In the genomic region with DNA sequence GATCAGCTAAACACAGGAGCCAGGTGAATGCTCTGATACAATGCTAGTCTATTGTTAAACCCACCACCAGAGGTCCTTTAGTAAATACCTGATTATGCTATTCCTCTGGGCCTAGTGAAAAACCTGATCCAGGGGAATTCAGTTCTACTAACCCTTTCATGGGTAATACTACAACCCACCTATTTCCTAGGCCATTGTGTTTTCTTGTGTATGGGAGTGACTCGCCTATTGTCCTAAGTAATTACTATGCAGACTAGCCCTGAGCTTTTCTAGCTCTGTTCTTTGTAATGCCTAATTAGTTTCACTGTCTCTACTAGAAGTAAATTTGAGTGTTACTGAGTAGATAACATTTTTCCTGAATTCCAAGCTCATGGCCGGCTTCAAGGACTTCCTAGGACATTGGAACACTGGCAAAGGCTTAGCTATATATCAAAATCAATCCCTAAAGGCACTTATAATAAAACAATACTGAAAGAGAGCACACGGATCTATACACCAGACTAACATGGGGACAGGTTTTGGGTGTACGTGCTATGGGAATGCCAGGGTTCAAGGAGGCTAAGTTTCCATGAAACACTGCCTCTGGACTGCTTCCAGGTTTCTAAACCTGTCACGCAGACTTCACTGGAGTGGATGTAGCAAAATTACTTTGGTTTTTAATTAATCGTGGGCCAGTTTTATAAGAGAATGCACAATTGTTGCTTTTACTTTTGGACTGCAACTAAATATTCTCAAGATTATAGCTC, we compare ENCODE assay signal across 5 mouse cellular contexts. TPM values are rescaled to one million over a fixed set of nuclear protein-coding genes. Genes with fewer than 3 reads are reported as not detected.
DNase-seq lines count a peak whose midpoint lies in the region; TF ChIP-seq lines count a peak whose summit lies in the region.
"Not testable (repeated sequence)": the region's sequence is repeated elsewhere in the genome, so short reads cannot be mapped to it uniquely, and the experiment has no call there.

No protein-coding gene starts in this region.

- not testable (repeated sequence) for H3K36me3 ChIP-seq in ES-Bruce4 (ENCODE audit: control insufficient read depth, insufficient read depth, low read length, poor library complexity, severe bottlenecking); ES-E14 (ENCODE audit: control insufficient read depth, insufficient read depth, low read length, poor library complexity, severe bottlenecking)

- not testable (repeated sequence) for TF ChIP-seq EP300 in ES-Bruce4 (IDR thresholded peaks at IDR 0.05; ENCODE audit: insufficient read depth, low read depth, low read length)

- peak overlapping the region; percentile 95 for H3K27ac ChIP-seq in ES-Bruce4 (ENCODE audit: insufficient read depth, low read length)
- H3K27ac ChIP-seq in ES-E14 (ENCODE audit: insufficient read depth, low read depth, low read length, poor library complexity, severe bottlenecking) = peak overlapping the region; percentile 93; the same call in 1 of the 2 replicates
- H3K27ac ChIP-seq in layer of hippocampus, adult 2 months = not testable (repeated sequence)

- in situ Hi-C loops in ES-E14 (cut with MboI; ENCODE audit: low sequenced_read_pairs in 2 of 2, unreplicated experiment in 2 of 2) = not testable (repeated sequence)

- not testable (repeated sequence) for H3K4me3 ChIP-seq in ES-Bruce4 (ENCODE audit: low read depth, low read length); layer of hippocampus, adult 2 months
- peak overlapping the region; percentile 8 to 12; a peak in 1 of 4 replicates for H3K4me3 ChIP-seq in ES-E14 (ENCODE audit: insufficient read depth in 1 of 2, low read depth in 1 of 2, low read length in 2 of 2, poor library complexity in 1 of 2, severe bottlenecking in 1 of 2)

- not testable (repeated sequence) for TF ChIP-seq POLR2A in ES-Bruce4 (IDR thresholded peaks at IDR 0.05; ENCODE audit: insufficient read depth, low read length)

- not testable (repeated sequence) for H3K27me3 ChIP-seq in ES-Bruce4 (ENCODE audit: control insufficient read depth, insufficient read depth, low read length, poor library complexity, severe bottlenecking)

- not testable (repeated sequence) for TF ChIP-seq CTCF in ES-Bruce4 (IDR thresholded peaks at IDR 0.05; ENCODE audit: low read depth, low read length)
- TF ChIP-seq CTCF in layer of hippocampus, adult 2 months (conservative IDR thresholded peaks at IDR 0.05) = 0 out of 2 replicates have a peak, but pooled peaks have one; percentile 11

- not testable (repeated sequence) for H3K4me1 ChIP-seq in ES-Bruce4 (ENCODE audit: control insufficient read depth, insufficient read depth, low read length); ES-E14 (ENCODE audit: control insufficient read depth in 2 of 2, insufficient read depth in 2 of 2, low read length in 2 of 2, poor library complexity in 1 of 2)

- not testable (repeated sequence) for H3K9ac ChIP-seq in ES-Bruce4 (ENCODE audit: low read depth, poor library complexity, severe bottlenecking)
- peak overlapping the region; percentile 38; the same call in 1 of the 2 replicates for H3K9ac ChIP-seq in ES-E14 (ENCODE audit: insufficient read depth, low read depth, low read length, poor library complexity, severe bottlenecking)

- DNase-seq in ES-E14 (ENCODE audit: low read depth, low spot score) (peak; percentile 48), WW6 (ENCODE audit: low read depth, low spot score) (peak; percentile 43)
- DNase-seq in adrenal gland, adult 2 months = peak; percentile 10
- not testable (repeated sequence) for DNase-seq in layer of hippocampus, adult 2 months (ENCODE audit: low spot score in 2 of 2)

- H3K9me3 ChIP-seq in ES-Bruce4 (replicated peaks; ENCODE audit: control insufficient read depth, insufficient read depth, low read length, poor library complexity, severe bottlenecking); ES-E14 (ENCODE audit: control insufficient read depth, insufficient read depth, low read depth, low read length): not testable (repeated sequence)

RNA-seq across cellular contexts. Expression of a gene that starts 36.3 kb away (rescaled TPM):
- polyA plus RNA-seq in ES-Bruce4 (2011; ENCODE audit: insufficient read depth, insufficient read length, low read depth, missing spikeins) = 43.3 and 47.8 TPM in 2 replicates
- 21.2 and 25.4 TPM in 2 replicates for total RNA-seq in ES-E14 (2012; rRNA removed)
- total RNA-seq in adrenal gland, adult 2 months (2021) = 10 to 100 TPM; 25.5 to 26.2 TPM
- 0.13 and 0.20 TPM in 2 replicates for polyA plus RNA-seq in adrenal gland, adult 2 months (2012; rRNA removed)
- 10 to 100 TPM; 21.8 to 24.4 TPM for total RNA-seq in layer of hippocampus, adult 2 months (2021)
